Mouse (Mus musculus) layer of hippocampus, adult 2 months (tissue): ENCODE data around the gene Trpc6. TPM values are rescaled to one million over a fixed set of nuclear protein-coding genes. Genes with fewer than 3 reads are reported as not detected.

ENCODE experiments used
- DNase-seq, 2 experiments: peaks; one replicate each; pipeline ENCODE4 v3.0.0; 2022; ENCODE audit warnings: low spot score in 2 of 2
- H3K27ac ChIP-seq: fragments of 200-600 bp; 2 replicates; pipeline ENCODE4 v1.8.1; 2022
- H3K4me3 ChIP-seq: fragments of 200-600 bp; 2 replicates; pipeline ENCODE4 v1.8.1; 2022; ENCODE audit warnings: mild to moderate bottlenecking
- CTCF ChIP-seq: fragments of 200-600 bp; conservative IDR thresholded peaks from 2 replicates; pipeline ENCODE4 v1.8.1; 2022; ENCODE audit warnings: antibody characterized with exemption, mild to moderate bottlenecking, moderate library complexity
- long read RNA-seq, 2 experiments: library from polyadenylated mRNA; stranded (forward); transcript quantifications; one replicate each; pipeline ENCODE4 v2.0.0; 2021; ENCODE audit warnings: borderline mapping rate in 2 of 2
- total RNA-seq, 2 experiments: library from RNA; stranded (reverse); gene quantifications; 2 replicates each; pipeline ENCODE4 v1.2.3; 2021

Gene Trpc6
- 10 to 100 TPM; 32.9 to 35.8 TPM for total RNA-seq
- long read RNA-seq, experiment 1, transcript Trpc6-201 (13 exons, 3,259 nt), result major isoform, 8 of 12 reads
- long read RNA-seq, experiment 1, partial matches to known transcripts, result 1 of 12 reads
- long read RNA-seq, experiment 1, other reads (novel, unspliced or antisense), result 3 of 12 reads
- long read RNA-seq, experiment 2, transcript Trpc6-201 (13 exons, 3,259 nt), result major isoform, 19 of 24 reads
- long read RNA-seq, experiment 2, partial matches to known transcripts, result 2 of 24 reads
- long read RNA-seq, experiment 2, other reads (novel, unspliced or antisense), result 3 of 24 reads

DNA sequence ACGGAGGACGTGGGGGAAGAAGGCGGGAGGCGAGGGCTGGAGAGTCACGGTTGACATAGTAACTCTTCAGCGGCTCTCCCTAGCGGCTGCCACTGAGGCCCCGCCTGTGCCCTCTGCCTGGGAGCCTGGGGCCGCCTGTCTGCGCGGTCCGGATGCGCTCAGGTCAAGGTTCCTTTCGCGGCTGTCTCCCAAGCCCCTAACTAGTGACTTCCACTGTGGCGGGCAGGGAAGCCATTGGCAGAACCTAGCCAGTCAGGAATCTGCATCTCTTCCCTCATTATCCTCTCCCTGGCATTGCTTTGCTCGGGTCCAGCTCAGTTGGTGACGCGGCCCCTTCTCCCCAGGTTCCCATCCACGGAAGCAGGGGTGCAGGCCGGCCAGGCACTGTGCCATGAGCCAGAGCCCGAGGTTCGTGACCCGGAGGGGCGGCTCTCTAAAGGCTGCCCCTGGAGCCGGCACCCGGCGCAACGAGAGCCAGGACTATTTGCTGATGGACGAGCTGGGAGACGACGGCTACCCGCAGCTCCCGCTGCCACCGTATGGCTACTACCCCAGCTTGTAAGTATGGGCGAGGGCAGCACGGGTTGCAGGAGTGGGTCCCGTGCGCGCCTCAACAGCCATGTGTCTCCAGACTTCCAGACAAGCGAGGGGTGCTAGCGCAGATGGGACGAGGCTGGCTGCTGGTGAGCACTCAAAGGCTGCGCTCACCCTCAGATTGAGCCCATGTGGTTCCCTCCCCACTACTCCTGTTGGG is at the start of gene Trpc6:
Gene Trpc6, plus strand, starts transcription at position 102 of the 754 bp plus-strand sequence.
- H3K27ac ChIP-seq, result peak within 1 kb of the TSS; percentile 94
- peak; percentile 18 to 27 for DNase-seq
- TF ChIP-seq CTCF, result peak; percentile 18; the same call in 1 of the 2 replicates
- H3K4me3 ChIP-seq, result peak within 1 kb of the TSS; percentile 61

DNA sequence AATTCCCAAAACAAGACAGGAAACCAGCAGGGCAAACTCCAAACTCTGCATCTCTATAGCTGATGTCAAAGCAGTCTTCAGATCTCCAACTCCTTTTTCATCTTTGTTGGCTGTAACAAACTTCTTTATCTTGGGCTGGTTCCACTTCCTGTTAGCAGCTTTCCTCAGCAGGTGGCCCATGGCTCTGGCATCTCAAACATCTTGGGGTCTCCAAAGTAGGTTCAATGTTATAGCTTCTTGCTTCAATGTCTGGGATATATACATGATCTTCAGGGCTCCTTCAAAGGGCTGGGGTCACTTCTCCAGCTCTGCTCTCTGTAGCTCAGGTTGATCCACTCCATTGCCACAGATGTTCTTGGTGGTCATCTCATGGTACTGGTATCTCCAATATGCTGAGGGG is 23.0 kb upstream of the Trpc6 start:
- no peak for TF ChIP-seq CTCF
- no peak overlapping the region for H3K27ac ChIP-seq
- H3K4me3 ChIP-seq, result no peak overlapping the region
- DNase-seq, result no peak

DNA sequence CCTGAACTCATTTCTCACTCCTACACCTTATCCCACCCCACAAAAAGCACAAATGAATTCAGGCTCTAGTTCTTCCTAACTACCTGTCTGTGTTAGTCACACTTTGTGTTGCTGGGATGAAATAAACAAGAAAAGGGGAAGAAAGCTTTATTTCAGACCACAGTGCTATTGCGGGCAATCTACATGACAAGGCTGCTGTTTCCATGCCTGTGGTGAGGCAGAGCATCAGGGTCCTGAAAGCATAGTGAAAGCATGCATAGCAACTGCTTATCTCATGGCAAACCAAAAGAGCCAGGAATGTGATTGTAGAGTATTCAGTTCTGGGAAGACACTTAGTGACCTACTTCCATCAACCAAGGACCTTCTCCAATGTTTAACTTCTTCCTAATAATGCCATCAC is 10.3 kb upstream of the Trpc6 start:
- no peak for TF ChIP-seq CTCF
- Histone ChIP-seq H3K27ac (no peak overlapping the region), H3K4me3 (no peak overlapping the region)
- no peak for DNase-seq

DNA sequence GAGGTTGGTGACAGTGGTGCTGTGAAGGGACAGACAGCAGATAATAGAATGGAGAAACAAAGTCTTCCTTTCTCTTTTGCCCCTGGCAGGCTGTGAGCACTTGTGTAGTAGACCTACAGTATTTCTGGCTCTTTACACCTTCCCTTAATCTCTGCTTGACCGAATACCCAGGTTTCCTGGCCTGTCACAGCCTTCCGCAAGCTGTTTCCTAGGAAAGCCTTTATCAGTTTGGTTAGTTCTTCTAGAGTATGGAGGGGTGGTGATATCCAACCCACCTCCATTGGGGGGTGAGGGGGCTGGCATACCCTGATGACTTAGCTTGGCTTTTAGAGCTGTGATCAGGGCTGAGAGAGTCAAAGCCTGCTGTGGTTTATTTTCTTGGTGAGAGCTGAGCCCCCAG is 1.3 kb downstream of the Trpc6 start:
- no peak for DNase-seq
- TF ChIP-seq CTCF, result no peak
- Histone ChIP-seq H3K27ac (peak overlapping the region; percentile 94), H3K4me3 (peak overlapping the region; percentile 61)

- no peak overlapping the region for H3K27ac ChIP-seq
- DNase-seq, result no peak
- TF ChIP-seq CTCF, result no peak
- H3K4me3 ChIP-seq, result no peak overlapping the region
These were observed 14.6 kb downstream of the Trpc6 start for GRCm38 (mm10) chr9:8558574-8558973.

DNA sequence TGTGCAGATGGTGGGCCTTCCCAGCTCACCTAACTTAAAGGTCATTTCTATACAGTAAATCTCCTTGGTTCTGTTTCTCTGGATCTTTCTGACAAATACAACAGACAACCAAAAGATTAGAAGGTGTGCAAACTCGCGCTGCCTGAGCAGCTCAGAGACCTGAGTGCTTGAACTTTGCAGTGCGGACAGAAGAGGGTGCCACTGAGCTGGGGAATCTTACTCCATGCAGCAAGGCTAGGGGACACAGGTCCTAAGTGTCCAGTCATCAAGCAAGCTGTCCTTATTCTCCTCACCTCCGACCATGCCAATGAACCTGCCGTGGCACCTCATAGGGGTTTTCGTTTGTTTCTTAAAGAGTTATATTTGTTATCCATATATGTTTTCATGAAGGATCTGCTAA is 48.7 kb downstream of the Trpc6 start:
- H3K27ac ChIP-seq, result no peak overlapping the region
- no peak for DNase-seq
- H3K4me3 ChIP-seq, result no peak overlapping the region
- peak; percentile 72 for TF ChIP-seq CTCF

GRCm38 (mm10) chr9:8597089-8597488 is 53.1 kb downstream of the Trpc6 start:
- Histone ChIP-seq H3K27ac (peak overlapping the region; percentile 8; the same call in 1 of the 2 replicates), H3K4me3 (no peak overlapping the region)
- TF ChIP-seq CTCF, result no peak
- peak; percentile 18 to 42 for DNase-seq

DNA sequence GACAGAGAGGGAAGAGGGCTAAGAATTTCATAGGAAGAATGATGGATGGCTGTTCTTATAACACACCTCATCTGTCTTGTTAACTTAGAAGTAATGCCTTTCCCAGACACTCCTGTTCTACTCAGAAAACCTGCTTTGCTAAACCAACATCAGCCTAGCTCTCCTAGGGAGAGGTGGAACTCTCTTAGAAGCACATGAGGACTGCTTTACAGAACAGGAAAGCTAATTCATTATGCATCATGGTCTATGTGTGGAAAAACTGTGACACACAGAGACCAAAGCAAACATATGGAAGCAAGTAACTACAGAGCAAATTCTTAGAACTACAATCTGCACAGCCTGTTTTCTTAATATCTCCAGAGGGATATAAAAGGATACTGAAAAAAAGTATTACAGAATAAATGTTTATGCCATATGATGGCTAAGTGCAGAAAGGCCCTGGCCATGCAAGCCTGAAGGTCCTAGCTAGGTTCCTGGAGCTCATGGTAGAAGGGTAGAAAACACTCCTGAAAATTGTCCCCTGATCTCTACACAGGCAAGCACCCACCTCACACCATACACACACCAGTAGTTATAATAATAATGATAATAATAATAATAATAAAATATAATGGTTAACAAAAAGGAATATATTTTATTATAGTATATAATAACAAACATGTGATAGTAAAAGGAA is 63.0 kb downstream of the Trpc6 start:
- no peak for TF ChIP-seq CTCF
- no peak overlapping the region for H3K4me3 ChIP-seq
- H3K27ac ChIP-seq, result no peak overlapping the region
- DNase-seq, result no peak

- DNase-seq, result no peak
- peak overlapping the region; percentile 28; the same call in 1 of the 2 replicates for H3K27ac ChIP-seq
- TF ChIP-seq CTCF, result no peak
- H3K4me3 ChIP-seq, result no peak overlapping the region
These were observed 90.4 kb downstream of the Trpc6 start for GRCm38 (mm10) chr9:8634344-8634743.

DNA sequence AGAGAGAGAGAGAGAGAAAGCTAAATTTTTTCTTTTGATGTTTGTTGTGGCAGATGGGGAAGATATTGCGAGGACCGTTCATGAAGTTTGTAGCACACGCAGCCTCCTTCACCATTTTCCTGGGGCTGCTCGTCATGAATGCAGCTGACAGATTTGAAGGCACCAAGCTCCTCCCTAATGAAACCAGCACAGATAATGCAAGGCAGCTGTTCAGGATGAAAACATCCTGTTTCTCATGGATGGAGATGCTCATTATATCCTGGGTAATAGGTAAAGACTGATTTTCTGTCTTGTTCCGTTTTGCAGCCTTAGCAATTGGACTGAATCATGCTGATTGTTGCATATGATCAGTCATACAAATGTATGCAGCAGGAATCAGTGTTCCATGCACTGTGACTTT is 99.5 kb downstream of the Trpc6 start:
- DNase-seq, result no peak
- Histone ChIP-seq H3K27ac (no peak overlapping the region), H3K4me3 (no peak overlapping the region)
- no peak for TF ChIP-seq CTCF

DNA sequence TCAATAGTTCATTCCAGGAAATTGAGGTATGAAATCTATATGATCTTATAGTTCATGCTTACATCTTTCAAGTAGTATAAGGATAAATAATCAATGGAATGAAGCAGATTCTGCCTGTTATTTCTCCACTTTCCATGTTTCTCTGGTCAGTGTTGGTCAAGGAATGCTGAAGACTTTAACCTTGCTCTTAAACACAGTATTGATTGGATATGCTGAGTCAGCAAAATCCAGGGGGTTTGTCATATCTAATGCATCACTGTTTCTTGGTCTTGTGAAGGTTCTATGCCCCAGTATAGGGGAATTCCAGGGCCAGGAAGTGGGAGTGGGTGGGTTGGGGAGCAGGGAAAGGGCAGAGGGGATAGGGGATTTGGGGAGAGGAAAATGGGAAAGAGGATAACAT is 111.4 kb downstream of the Trpc6 start:
- H3K4me3 ChIP-seq, result no peak overlapping the region
- no peak for DNase-seq
- H3K27ac ChIP-seq, result no peak overlapping the region
- TF ChIP-seq CTCF, result no peak

GRCm38 (mm10) chr9:8672944-8673343 is 129.0 kb downstream of the Trpc6 start:
- H3K4me3 ChIP-seq, result no peak overlapping the region
- TF ChIP-seq CTCF, result no peak

GRCm38 (mm10) chr9:8676607-8677006 is 132.7 kb downstream of the Trpc6 start:
- TF ChIP-seq CTCF, result peak; percentile 80
- no peak for DNase-seq
- Histone ChIP-seq H3K4me3 (no peak overlapping the region), H3K27ac (no peak overlapping the region)

More at GRCm38 (mm10) chr9:8672944-8673343, 129.0 kb downstream of the Trpc6 start:
- no peak for DNase-seq
- H3K27ac ChIP-seq, result no peak overlapping the region
